Mouse (Mus musculus): ENCODE data around the gene Slc38a3. TPM values are rescaled to one million over a fixed set of nuclear protein-coding genes. Genes with fewer than 3 reads are reported as not detected.

The Slc38a3 gene
- polyA plus RNA-seq, 1 experiment, result 77.9 TPM

DNA sequence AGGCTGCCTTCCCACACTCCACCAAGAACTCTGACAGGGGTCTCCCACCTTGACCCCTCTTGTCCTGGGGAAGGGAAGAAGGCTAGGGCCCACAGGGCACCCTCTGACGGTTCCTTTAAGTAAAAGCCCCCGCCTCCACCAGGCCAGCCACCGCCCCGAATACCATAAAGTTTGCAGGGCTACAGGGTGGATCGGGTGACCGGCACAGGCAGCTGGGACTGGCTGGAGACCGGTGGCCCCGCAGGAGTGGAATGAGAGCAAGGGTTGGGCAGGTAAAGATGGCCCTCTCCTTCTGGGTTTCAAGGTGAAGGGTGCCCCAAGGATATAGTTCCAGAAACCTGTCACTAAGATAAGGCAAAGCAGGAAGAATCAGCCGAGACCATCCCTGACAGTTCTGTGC, 62.7 kb downstream of the Slc38a3 start:
- WGBS, result 22% methylated on average over 9 of the region's 9 CpGs
- H3K4me1 ChIP-seq (ENCODE audit: control insufficient read depth, insufficient read depth, low read length), result peaks cover 31% of the 10 kb centered on the region
- TF ChIP-seq CTCF (conservative IDR thresholded peaks at IDR 0.05; ENCODE audit: insufficient read depth, insufficient read length, low read depth, low read length), result no peak
- peak; percentile 65 for TF ChIP-seq POLR2A (IDR thresholded peaks at IDR 0.05; ENCODE audit: low read depth, low read length)
- H3K4me3 ChIP-seq (ENCODE audit: insufficient read depth, low read depth, low read length), result peak overlapping the region; percentile 65
- no peaks in the 10 kb centered on the region for H3K36me3 ChIP-seq (ENCODE audit: control insufficient read depth, insufficient read depth, low read length)
- peak overlapping the region; percentile 99 for H3K27ac ChIP-seq (ENCODE audit: insufficient read depth, low read depth, low read length)
- peak; percentile 66 for DNase-seq
- H3K27me3 ChIP-seq (replicated peaks; ENCODE audit: control insufficient read depth, insufficient read depth, low read length), result no peaks in the 10 kb centered on the region

DNA sequence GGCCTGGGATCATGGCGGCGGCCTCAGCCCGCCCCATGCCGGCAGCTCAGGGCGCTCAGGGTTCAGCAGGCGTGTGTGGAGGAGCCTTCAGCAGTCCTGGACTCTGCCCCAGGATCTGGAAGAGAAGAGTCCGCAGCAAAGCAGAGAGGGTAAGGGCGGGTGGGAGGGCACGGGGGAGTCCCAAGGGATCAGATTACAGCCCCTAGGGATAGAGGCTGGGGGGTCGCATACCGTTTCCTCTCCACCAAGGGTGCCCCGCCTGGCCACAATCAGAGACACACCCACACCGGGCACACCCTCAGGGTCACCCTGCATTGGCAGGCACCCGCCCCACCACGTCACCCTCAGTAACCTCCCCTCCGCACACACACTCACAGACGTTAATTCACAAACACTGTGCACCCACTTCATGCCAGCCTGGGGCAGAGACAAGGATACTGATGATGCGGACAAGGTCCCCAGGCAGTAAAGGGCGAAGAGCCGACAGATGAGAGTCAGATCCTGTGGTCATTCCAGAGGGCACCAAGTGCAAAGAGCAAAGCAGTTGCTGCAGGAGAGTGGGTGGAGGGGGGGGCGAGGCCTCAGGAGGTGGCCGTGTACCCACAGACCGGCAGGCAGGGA, 64.2 kb downstream of the Slc38a3 start:
- peak; percentile 78 for DNase-seq
- Histone ChIP-seq H3K36me3 (ENCODE audit: control insufficient read depth, insufficient read depth, low read length) (no peaks in the 10 kb centered on the region), H3K27me3 (replicated peaks; ENCODE audit: control insufficient read depth, insufficient read depth, low read length) (no peaks in the 10 kb centered on the region), H3K27ac (ENCODE audit: insufficient read depth, low read depth, low read length) (peak overlapping the region; percentile 99), H3K4me3 (ENCODE audit: insufficient read depth, low read depth, low read length) (peak overlapping the region; percentile 42), H3K4me1 (ENCODE audit: control insufficient read depth, insufficient read depth, low read length) (peaks cover 29% of the 10 kb centered on the region)
- TF ChIP-seq CTCF (conservative IDR thresholded peaks at IDR 0.05; ENCODE audit: insufficient read depth, insufficient read length, low read depth, low read length), result no peak
- no peak for TF ChIP-seq POLR2A (IDR thresholded peaks at IDR 0.05; ENCODE audit: low read depth, low read length)
- 22% methylated on average over 23 of the region's 23 CpGs for WGBS

DNA sequence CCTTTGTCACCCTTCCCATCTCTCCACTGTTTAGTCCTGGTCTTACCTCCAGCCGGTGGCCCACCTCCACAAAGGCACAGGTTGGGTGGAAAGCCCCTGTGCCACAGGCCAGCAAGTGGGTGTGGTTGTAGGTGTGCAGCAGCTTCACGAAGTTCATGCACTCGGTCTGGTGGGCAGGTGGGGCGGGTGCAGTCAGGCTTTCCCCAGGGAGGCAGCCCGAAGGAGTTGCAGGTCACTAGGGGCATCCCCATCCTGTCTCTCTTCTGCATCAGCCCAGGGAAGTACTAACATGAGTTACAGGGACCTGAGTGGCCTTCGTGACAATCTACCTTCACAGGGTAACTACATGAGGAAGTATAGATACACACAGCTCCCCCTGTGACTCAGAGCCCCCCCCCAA, 66.1 kb downstream of the Slc38a3 start:
- 58% methylated on average over 6 of the region's 6 CpGs for WGBS

DNA sequence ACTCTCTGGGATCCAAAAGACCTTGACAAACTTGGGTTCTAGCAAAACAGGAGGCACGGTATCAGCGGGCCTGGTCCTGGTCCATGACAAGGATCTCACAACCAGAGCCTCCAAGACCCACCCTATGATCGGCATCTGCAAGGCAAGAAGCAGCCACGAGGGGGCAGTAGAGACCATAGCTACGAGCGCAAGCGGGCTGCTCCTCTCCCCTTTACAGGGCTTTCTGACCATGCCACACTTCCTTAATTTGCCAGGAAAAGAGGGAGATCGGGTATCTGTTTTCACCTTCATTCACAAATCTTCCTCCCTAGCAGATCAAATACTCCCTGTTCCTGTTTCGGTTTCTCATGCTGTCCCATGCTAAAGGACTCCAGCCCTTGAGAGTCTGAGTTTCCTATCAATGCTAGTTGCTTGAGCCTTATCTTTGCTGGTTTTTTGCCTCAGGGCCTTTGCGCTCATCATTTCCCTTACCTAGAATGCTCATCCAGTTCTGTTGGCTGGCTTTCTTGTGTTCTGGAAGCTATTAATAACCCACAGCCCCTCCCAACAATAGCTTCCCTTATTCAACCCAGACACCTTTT, 67.2 kb downstream of the Slc38a3 start:
- Histone ChIP-seq H3K27ac (ENCODE audit: insufficient read depth, low read depth, low read length) (no peak overlapping the region), H3K36me3 (ENCODE audit: control insufficient read depth, insufficient read depth, low read length) (no peaks in the 10 kb centered on the region), H3K4me3 (ENCODE audit: insufficient read depth, low read depth, low read length) (no peak overlapping the region), H3K4me1 (ENCODE audit: control insufficient read depth, insufficient read depth, low read length) (peaks cover 33% of the 10 kb centered on the region), H3K27me3 (replicated peaks; ENCODE audit: control insufficient read depth, insufficient read depth, low read length) (no peaks in the 10 kb centered on the region)
- TF ChIP-seq CTCF (conservative IDR thresholded peaks at IDR 0.05; ENCODE audit: insufficient read depth, insufficient read length, low read depth, low read length) (peak; percentile 98), POLR2A (IDR thresholded peaks at IDR 0.05; ENCODE audit: low read depth, low read length) (no peak)
- WGBS, result 9% methylated on average over 10 of the region's 10 CpGs
- peak; percentile 91 for DNase-seq

More for the DNA sequence above, 66.1 kb downstream of the Slc38a3 start:
- DNase-seq, result no peak
- H3K36me3 ChIP-seq (ENCODE audit: control insufficient read depth, insufficient read depth, low read length), result no peaks in the 10 kb centered on the region
- H3K4me3 ChIP-seq (ENCODE audit: insufficient read depth, low read depth, low read length), result no peak overlapping the region
- no peak overlapping the region for H3K27ac ChIP-seq (ENCODE audit: insufficient read depth, low read depth, low read length)
- TF ChIP-seq POLR2A (IDR thresholded peaks at IDR 0.05; ENCODE audit: low read depth, low read length), result no peak
- no peak for TF ChIP-seq CTCF (conservative IDR thresholded peaks at IDR 0.05; ENCODE audit: insufficient read depth, insufficient read length, low read depth, low read length)
- H3K27me3 ChIP-seq (replicated peaks; ENCODE audit: control insufficient read depth, insufficient read depth, low read length), result no peaks in the 10 kb centered on the region
- peaks cover 24% of the 10 kb centered on the region for H3K4me1 ChIP-seq (ENCODE audit: control insufficient read depth, insufficient read depth, low read length)

DNA sequence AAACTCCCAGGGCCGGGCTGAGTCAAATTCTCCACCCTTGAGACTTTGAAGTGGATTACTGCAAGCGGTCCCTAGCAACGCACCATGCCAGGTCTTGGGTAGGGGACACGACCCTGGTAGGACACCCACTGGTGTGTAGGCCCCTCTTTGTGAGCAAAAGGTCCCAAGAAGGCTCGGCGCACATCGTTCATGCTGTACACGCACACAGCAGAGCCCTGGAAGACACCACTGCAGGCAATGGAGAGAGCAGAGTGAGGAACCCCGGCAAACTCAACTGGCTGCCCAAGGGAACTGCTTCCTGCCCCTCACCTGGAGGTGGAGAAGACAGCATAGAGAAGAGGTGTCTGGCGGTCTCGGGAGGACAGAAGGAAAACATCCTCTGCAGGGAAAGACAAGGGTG, 68.1 kb downstream of the Slc38a3 start:
- peaks cover 38% of the 10 kb centered on the region for H3K4me1 ChIP-seq (ENCODE audit: control insufficient read depth, insufficient read depth, low read length)
- no peak overlapping the region for H3K27ac ChIP-seq (ENCODE audit: insufficient read depth, low read depth, low read length)
- no peak for DNase-seq
- no peaks in the 10 kb centered on the region for H3K36me3 ChIP-seq (ENCODE audit: control insufficient read depth, insufficient read depth, low read length)
- TF ChIP-seq POLR2A (IDR thresholded peaks at IDR 0.05; ENCODE audit: low read depth, low read length) (no peak), CTCF (conservative IDR thresholded peaks at IDR 0.05; ENCODE audit: insufficient read depth, insufficient read length, low read depth, low read length) (no peak)
- H3K4me3 ChIP-seq (ENCODE audit: insufficient read depth, low read depth, low read length), result no peak overlapping the region
- no peaks in the 10 kb centered on the region for H3K27me3 ChIP-seq (replicated peaks; ENCODE audit: control insufficient read depth, insufficient read depth, low read length)
- 84% methylated on average over 11 of the region's 11 CpGs for WGBS

DNA sequence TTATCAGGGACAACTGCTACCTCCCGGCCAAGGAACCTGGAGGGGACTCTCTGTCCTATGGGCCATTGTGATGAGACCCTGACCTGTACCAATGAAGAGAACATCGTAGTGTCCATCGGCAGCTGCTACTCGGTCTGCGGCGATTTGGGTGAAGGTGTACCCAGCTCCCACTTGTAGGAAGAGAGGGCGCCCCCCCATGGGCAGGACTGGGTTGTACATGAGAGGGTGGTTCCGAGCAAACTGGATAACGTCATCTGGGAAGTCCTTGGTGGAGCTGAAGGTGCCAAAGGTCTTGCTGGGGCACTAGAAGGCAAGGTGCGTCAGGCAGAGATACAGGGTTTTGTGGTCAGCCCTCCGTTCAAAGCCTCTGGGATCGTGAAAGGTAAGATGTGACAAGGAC, 68.6 kb downstream of the Slc38a3 start:
- H3K36me3 ChIP-seq (ENCODE audit: control insufficient read depth, insufficient read depth, low read length), result no peaks in the 10 kb centered on the region
- WGBS, result 73% methylated on average over 12 of the region's 12 CpGs
- peak; percentile 36 for TF ChIP-seq CTCF (conservative IDR thresholded peaks at IDR 0.05; ENCODE audit: insufficient read depth, insufficient read length, low read depth, low read length)
- no peak for TF ChIP-seq POLR2A (IDR thresholded peaks at IDR 0.05; ENCODE audit: low read depth, low read length)
- DNase-seq, result peak; percentile 70
- peaks cover 36% of the 10 kb centered on the region for H3K4me1 ChIP-seq (ENCODE audit: control insufficient read depth, insufficient read depth, low read length)
- no peak overlapping the region for H3K4me3 ChIP-seq (ENCODE audit: insufficient read depth, low read depth, low read length)
- no peak overlapping the region for H3K27ac ChIP-seq (ENCODE audit: insufficient read depth, low read depth, low read length)
- no peaks in the 10 kb centered on the region for H3K27me3 ChIP-seq (replicated peaks; ENCODE audit: control insufficient read depth, insufficient read depth, low read length)

Other genes with a start within 250 kb of the Slc38a3 start
- 52.1 and 63.6 TPM in 2 replicates for gene Tmem115, start 135.6 kb downstream of the Slc38a3 start, polyA plus RNA-seq (2012; rRNA removed)
- 62.6 and 77.4 TPM in 2 replicates for gene Cyb561d2, start 127.3 kb downstream of the Slc38a3 start, polyA plus RNA-seq (2012; rRNA removed)
- gene Nprl2, start 127.3 kb downstream of the Slc38a3 start, polyA plus RNA-seq (2012; rRNA removed), result 61.5 and 62.6 TPM in 2 replicates
- 52.6 and 52.9 TPM in 2 replicates for gene Zmynd10, start 122.2 kb downstream of the Slc38a3 start, polyA plus RNA-seq (2012; rRNA removed)
- gene Rassf1, start 118.0 kb downstream of the Slc38a3 start, polyA plus RNA-seq (2012; rRNA removed), result 23.0 and 24.0 TPM in 2 replicates
- gene Tusc2, start 106.3 kb downstream of the Slc38a3 start, polyA plus RNA-seq (2012; rRNA removed), result 82.5 and 93.8 TPM in 2 replicates
- 103 and 155 TPM in 2 replicates for gene Hyal2, start 101.6 kb downstream of the Slc38a3 start, polyA plus RNA-seq (2012; rRNA removed)
- 8.1 and 9.4 TPM in 2 replicates for gene Hyal1, start 92.6 kb downstream of the Slc38a3 start, polyA plus RNA-seq (2012; rRNA removed)
- 43.0 and 62.8 TPM in 2 replicates for gene Naa80, start 90.6 kb downstream of the Slc38a3 start, polyA plus RNA-seq (2012; rRNA removed)
- gene Hyal3, start 88.7 kb downstream of the Slc38a3 start, polyA plus RNA-seq (2012; rRNA removed), result 1.6 and 2.1 TPM in 2 replicates
- 50.5 and 57.8 TPM in 2 replicates for gene Ifrd2, start 81.9 kb downstream of the Slc38a3 start, polyA plus RNA-seq (2012; rRNA removed)
- gene Sema3b, start 60.3 kb downstream of the Slc38a3 start, polyA plus RNA-seq (2012; rRNA removed), result 63.3 and 78.8 TPM in 2 replicates
- 356 and 366 TPM in 2 replicates for gene Gnai2, start 34.2 kb downstream of the Slc38a3 start, polyA plus RNA-seq (2012; rRNA removed)
- gene Gnat1, start 10.2 kb upstream of the Slc38a3 start, polyA plus RNA-seq (2012; rRNA removed), result 0.09 and 0.22 TPM in 2 replicates
- gene Sema3f, start 40.9 kb upstream of the Slc38a3 start, polyA plus RNA-seq (2012; rRNA removed), result 39.1 and 45.5 TPM in 2 replicates
- gene Rbm5, start 101.5 kb upstream of the Slc38a3 start, polyA plus RNA-seq (2012; rRNA removed), result 43.8 and 51.5 TPM in 2 replicates
- 13.0 and 14.2 TPM in 2 replicates for gene Rbm6, start 203.7 kb upstream of the Slc38a3 start, polyA plus RNA-seq (2012; rRNA removed)
- 34.9 and 42.5 TPM in 2 replicates for gene Mon1a, start 218.6 kb upstream of the Slc38a3 start, polyA plus RNA-seq (2012; rRNA removed)
- 1.2 and 2.8 TPM in 2 replicates for gene Mst1r, start 237.3 kb upstream of the Slc38a3 start, polyA plus RNA-seq (2012; rRNA removed)

Data from kidney, adult 2 months (tissue).